Mouse (Mus musculus): ENCODE data around the gene Fam229a. TPM values are rescaled to one million over a fixed set of nuclear protein-coding genes. Genes with fewer than 3 reads are reported as not detected.

Fam229a gene
- polyA plus RNA-seq, 1 experiment, result 0.10 TPM

GRCm38 (mm10) chr4:129464286-129464815 lies 26.6 kb upstream of the Fam229a start:
- Histone ChIP-seq H3K36me3 (ENCODE audit: control insufficient read depth, insufficient read depth) (peaks cover 10% of the 10 kb centered on the region), H3K4me2 (ENCODE audit: low read depth) (no peak overlapping the region)

DNA sequence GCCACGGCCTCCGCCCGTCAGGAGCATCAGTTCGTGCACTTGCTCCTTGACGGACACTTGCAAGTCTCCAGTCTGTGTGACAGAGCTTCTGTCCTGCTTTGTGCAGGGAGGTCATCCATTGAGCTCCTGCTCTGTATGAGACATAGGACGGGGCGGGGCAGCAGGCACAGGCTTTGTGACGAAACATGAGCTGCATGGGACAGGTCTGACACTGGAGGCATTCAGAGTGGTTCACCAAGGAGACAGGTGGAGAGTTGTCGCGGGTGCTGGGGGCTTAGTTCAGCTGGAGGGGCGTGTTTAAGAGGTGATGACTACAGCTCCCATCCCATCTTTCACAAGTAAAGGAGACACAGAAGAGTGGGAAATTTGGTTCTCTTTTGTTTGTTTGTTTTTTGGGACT lies 14.9 kb upstream of the Fam229a start:
- TF ChIP-seq E2F4 (IDR thresholded peaks at IDR 0.05; ENCODE audit: insufficient read depth), result no peak
- no peak for TF ChIP-seq USF1 (IDR thresholded peaks at IDR 0.05; ENCODE audit: low read depth)
- TF ChIP-seq MYOG (IDR thresholded peaks at IDR 0.05; ENCODE audit: control insufficient read depth in 1 of 3, insufficient read depth in 1 of 3, insufficient read length in 2 of 3, low read depth in 2 of 3), result peak in 1 of 3 experiments; percentile 58
- no peak for TF ChIP-seq TCF12 (IDR thresholded peaks at IDR 0.05; ENCODE audit: insufficient read depth, poor library complexity, severe bottlenecking)
- TF ChIP-seq MYOD1 (IDR thresholded peaks at IDR 0.05; ENCODE audit: control insufficient read depth in 1 of 3, insufficient read length in 2 of 3, low read depth in 2 of 3), result peak in 1 of 3 experiments; percentile 53
- no peak for TF ChIP-seq MAX (IDR thresholded peaks at IDR 0.05; ENCODE audit: low read depth)
- Histone ChIP-seq H3ac (ENCODE audit: control insufficient read depth, insufficient read length) (no peak overlapping the region), H3K4me2 (ENCODE audit: low read depth) (no peak overlapping the region), H3K79me2 (ENCODE audit: control insufficient read depth, insufficient read depth) (no peaks in the 10 kb centered on the region), H3K4me3 (no peak overlapping the region), H3K36me3 (ENCODE audit: control insufficient read depth, insufficient read depth) (peaks cover 24% of the 10 kb centered on the region), H3K27me3 (ENCODE audit: control insufficient read depth, insufficient read depth, insufficient read length) (no peaks in the 10 kb centered on the region)

More at GRCm38 (mm10) chr4:129464286-129464815, 26.6 kb upstream of the Fam229a start:
- no peak overlapping the region for H3ac ChIP-seq (ENCODE audit: control insufficient read depth, insufficient read length)
- peaks cover 6% of the 10 kb centered on the region for H3K79me2 ChIP-seq (ENCODE audit: control insufficient read depth, insufficient read depth)
- TF ChIP-seq SRF (IDR thresholded peaks at IDR 0.05; ENCODE audit: control insufficient read depth, insufficient read length, low read depth) (no peak), USF1 (IDR thresholded peaks at IDR 0.05; ENCODE audit: low read depth) (no peak), MAX (IDR thresholded peaks at IDR 0.05; ENCODE audit: low read depth) (no peak), MYOD1 (IDR thresholded peaks at IDR 0.05; ENCODE audit: control insufficient read depth in 1 of 3, insufficient read length in 2 of 3, low read depth in 2 of 3) (no peak), POLR2AphosphoS2 (IDR thresholded peaks at IDR 0.05; ENCODE audit: insufficient read length, low read depth) (no peak)
- H3K4me3 ChIP-seq, result no peak overlapping the region
- no peaks in the 10 kb centered on the region for H3K27me3 ChIP-seq (ENCODE audit: control insufficient read depth, insufficient read depth, insufficient read length)

GRCm38 (mm10) chr4:129479863-129480262 lies 11.1 kb upstream of the Fam229a start:
- H3K36me3 ChIP-seq (ENCODE audit: control insufficient read depth, insufficient read depth), result peaks cover 26% of the 10 kb centered on the region
- H3K4me2 ChIP-seq (ENCODE audit: low read depth), result no peak overlapping the region
- H3K4me3 ChIP-seq, result no peak overlapping the region
- TF ChIP-seq TCF12 (IDR thresholded peaks at IDR 0.05; ENCODE audit: insufficient read depth, poor library complexity, severe bottlenecking) (no peak), E2F4 (IDR thresholded peaks at IDR 0.05; ENCODE audit: insufficient read depth) (no peak), USF1 (IDR thresholded peaks at IDR 0.05; ENCODE audit: low read depth) (no peak), SRF (IDR thresholded peaks at IDR 0.05; ENCODE audit: control insufficient read depth, insufficient read length, low read depth) (no peak), MAX (IDR thresholded peaks at IDR 0.05; ENCODE audit: low read depth) (no peak), CEBPB (IDR thresholded peaks at IDR 0.05; ENCODE audit: insufficient read depth, poor library complexity, severe bottlenecking) (no peak), MYOG (IDR thresholded peaks at IDR 0.05; ENCODE audit: control insufficient read depth in 1 of 3, insufficient read depth in 1 of 3, insufficient read length in 2 of 3, low read depth in 2 of 3) (no peak)
- H3K79me2 ChIP-seq (ENCODE audit: control insufficient read depth, insufficient read depth), result no peaks in the 10 kb centered on the region
- no peaks in the 10 kb centered on the region for H3K27me3 ChIP-seq (ENCODE audit: control insufficient read depth, insufficient read depth, insufficient read length)
- H3ac ChIP-seq (ENCODE audit: control insufficient read depth, insufficient read length), result no peak overlapping the region

- H3K4me2 ChIP-seq (ENCODE audit: low read depth), result no peak overlapping the region
- peaks cover 38% of the 10 kb centered on the region for H3K36me3 ChIP-seq (ENCODE audit: control insufficient read depth, insufficient read depth)
- H3K27me3 ChIP-seq (ENCODE audit: control insufficient read depth, insufficient read depth, insufficient read length), result no peaks in the 10 kb centered on the region
- H3ac ChIP-seq (ENCODE audit: control insufficient read depth, insufficient read length), result no peak overlapping the region
- H3K79me2 ChIP-seq (ENCODE audit: control insufficient read depth, insufficient read depth), result no peaks in the 10 kb centered on the region
- H3K4me3 ChIP-seq, result no peak overlapping the region
- no peak for TF ChIP-seq POLR2A (IDR thresholded peaks at IDR 0.05; ENCODE audit: insufficient read length, low read depth)
- no peak for TF ChIP-seq USF1 (IDR thresholded peaks at IDR 0.05; ENCODE audit: low read depth)
- TF ChIP-seq REST (IDR thresholded peaks at IDR 0.05; ENCODE audit: insufficient read depth, insufficient read length), result no peak
- TF ChIP-seq MYOD1 (IDR thresholded peaks at IDR 0.05; ENCODE audit: control insufficient read depth in 1 of 3, insufficient read length in 2 of 3, low read depth in 2 of 3), result no peak
- no peak for TF ChIP-seq MAX (IDR thresholded peaks at IDR 0.05; ENCODE audit: low read depth)
These were observed 9.9 kb upstream of the Fam229a start for GRCm38 (mm10) chr4:129481090-129481489.

DNA sequence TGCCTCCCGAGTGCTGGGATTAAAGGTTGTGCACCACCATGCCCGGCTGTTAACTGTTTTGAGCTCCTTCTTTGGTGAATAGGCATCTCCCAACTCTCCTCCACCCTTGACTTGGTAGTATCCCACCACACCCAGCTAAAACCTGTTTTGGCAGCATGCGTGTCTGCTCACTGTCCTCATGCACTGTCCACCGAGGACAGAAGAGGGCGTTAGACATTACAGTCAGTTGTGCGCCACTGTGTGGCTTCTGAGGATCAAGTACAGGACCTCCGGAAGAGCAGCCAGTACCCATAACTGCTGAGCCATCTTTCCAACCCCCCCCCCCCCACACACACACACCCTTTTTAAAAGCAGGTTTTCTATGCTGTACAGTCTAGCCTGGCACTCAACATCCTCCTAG lies 3.7 kb downstream of the Fam229a start:
- Histone ChIP-seq H3K4me3 (no peak overlapping the region), H3K4me2 (ENCODE audit: low read depth) (no peak overlapping the region), H3K36me3 (ENCODE audit: control insufficient read depth, insufficient read depth) (no peaks in the 10 kb centered on the region), H3ac (ENCODE audit: control insufficient read depth, insufficient read length) (no peak overlapping the region), H3K27me3 (ENCODE audit: control insufficient read depth, insufficient read depth, insufficient read length) (peaks cover 8% of the 10 kb centered on the region), H3K79me2 (ENCODE audit: control insufficient read depth, insufficient read depth) (no peaks in the 10 kb centered on the region)
- TF ChIP-seq SRF (IDR thresholded peaks at IDR 0.05; ENCODE audit: control insufficient read depth, insufficient read length, low read depth) (no peak), POLR2A (IDR thresholded peaks at IDR 0.05; ENCODE audit: insufficient read length, low read depth) (no peak), MYOG (IDR thresholded peaks at IDR 0.05; ENCODE audit: control insufficient read depth in 1 of 3, insufficient read depth in 1 of 3, insufficient read length in 2 of 3, low read depth in 2 of 3) (no peak), TCF3 (IDR thresholded peaks at IDR 0.05; ENCODE audit: insufficient read length, low read depth) (no peak), REST (IDR thresholded peaks at IDR 0.05; ENCODE audit: insufficient read depth, insufficient read length) (no peak), E2F4 (IDR thresholded peaks at IDR 0.05; ENCODE audit: insufficient read depth) (no peak), MAX (IDR thresholded peaks at IDR 0.05; ENCODE audit: low read depth) (no peak), USF1 (IDR thresholded peaks at IDR 0.05; ENCODE audit: low read depth) (no peak), MYOD1 (IDR thresholded peaks at IDR 0.05; ENCODE audit: control insufficient read depth in 1 of 3, insufficient read length in 2 of 3, low read depth in 2 of 3) (no peak), CEBPB (IDR thresholded peaks at IDR 0.05; ENCODE audit: insufficient read depth, poor library complexity, severe bottlenecking) (no peak), TCF12 (IDR thresholded peaks at IDR 0.05; ENCODE audit: insufficient read depth, poor library complexity, severe bottlenecking) (no peak), POLR2AphosphoS2 (IDR thresholded peaks at IDR 0.05; ENCODE audit: insufficient read length, low read depth) (no peak)
